Mouse (Mus musculus) retina, postnatal 1 day (tissue): Measurements from ENCODE around the gene Awat2.
A peak's percentile ranks its signal among the peaks of the same experiment; 100 is the strongest.
"Not testable (repeated sequence)": the region's sequence is repeated elsewhere in the genome, so short reads cannot be mapped to it uniquely, and the experiment has no call there.

ENCODE experiments used
- DNase-seq: peaks from one replicate; pipeline ENCODE4 v3.0.0-alpha.2; 2012

The Awat2 gene

DNA sequence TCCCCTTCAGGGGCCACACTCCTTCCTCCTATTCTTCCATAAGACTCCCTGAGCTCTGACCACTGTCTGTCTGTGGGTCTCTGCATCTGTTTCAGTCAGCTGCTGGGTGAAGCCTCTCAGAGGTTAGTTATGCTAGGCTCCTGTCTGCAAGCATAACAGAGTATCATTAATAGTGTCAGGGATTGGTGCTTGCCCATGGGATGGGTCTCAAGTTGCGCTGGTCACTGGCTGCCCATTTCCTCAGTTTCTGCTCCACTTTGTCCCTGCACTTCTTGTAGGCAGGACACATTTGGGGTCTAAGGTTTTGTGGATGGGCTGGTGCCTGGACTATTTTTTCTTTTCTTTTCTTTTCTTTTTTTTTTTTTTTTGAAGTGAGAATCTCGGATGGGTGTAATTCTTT lies at the start of gene Awat2:
Awat2 (minus strand) TSS at position 101 of the 400 bp plus-strand sequence.
- DNase-seq = not testable (repeated sequence)

DNA sequence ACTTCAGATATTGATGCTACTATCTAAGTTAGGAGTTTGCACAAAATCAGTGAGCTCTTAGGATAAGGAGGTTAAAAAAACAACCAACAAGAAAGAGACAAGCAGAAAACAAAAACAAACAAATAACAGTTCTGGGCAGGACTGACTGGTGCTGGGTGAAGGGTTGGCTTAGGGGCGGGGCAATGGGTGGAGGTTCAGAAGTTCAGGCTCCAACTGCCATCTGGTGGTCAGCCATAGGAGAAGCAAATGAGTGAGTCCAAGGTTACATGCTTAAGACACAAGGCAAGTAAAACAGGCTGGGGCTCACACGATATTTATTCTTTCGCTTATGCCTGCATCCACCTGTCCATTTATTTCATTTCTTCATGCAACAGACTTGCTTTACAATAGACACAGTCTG lies 37.8 kb upstream of the Awat2 start:
- peak; percentile 71 for DNase-seq

DNA sequence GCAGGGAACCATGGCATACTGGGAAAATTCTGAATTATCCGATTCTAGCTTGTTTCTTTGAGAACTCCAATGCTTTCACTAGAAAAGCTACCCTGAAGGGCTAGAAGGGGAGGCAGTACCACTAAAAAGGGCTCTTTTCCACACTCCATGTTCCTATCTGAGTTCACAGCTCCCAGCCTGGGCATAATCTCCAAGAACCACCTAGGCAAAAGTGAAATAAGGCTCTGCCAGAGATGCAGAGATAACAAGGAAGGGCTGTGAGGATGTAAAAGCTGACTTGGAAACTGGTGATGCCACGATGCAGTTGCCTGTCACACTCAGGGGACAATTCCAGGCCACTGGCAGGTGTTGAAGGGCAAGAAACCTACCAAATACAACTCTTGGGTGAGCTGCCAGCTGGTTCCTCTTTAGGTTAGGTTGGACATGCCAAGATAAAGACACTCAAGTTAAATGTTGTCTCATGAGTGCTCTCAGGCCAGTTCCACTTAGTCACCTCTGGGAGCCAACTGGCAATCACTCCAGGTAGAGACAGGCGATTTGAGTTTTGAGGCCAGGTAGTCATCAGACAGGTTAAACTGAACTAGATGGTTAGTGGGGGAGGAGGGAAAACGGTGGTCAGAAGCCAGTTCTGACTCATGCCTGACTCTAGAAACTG lies 33.2 kb upstream of the Awat2 start:
- no peak for DNase-seq

DNA sequence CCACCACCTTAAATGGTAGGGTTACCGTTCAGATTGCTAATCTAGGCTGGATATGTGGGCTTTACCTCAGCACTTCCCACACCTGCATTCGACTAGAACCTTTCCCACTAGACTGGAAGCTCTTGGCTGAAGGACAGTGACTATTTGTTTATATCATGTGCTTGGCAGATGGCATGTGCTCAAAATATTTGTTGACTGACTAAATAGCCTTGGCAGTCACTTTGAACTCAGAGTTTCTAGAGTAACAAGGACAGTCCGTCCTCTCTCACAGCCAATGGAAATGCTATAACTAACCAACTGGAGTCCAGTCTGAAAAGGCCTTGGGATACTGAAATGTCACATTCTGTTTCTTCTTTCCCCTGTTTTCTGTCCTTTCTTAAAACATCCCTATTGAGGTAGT lies 29.0 kb upstream of the Awat2 start:
- DNase-seq = no peak

DNA sequence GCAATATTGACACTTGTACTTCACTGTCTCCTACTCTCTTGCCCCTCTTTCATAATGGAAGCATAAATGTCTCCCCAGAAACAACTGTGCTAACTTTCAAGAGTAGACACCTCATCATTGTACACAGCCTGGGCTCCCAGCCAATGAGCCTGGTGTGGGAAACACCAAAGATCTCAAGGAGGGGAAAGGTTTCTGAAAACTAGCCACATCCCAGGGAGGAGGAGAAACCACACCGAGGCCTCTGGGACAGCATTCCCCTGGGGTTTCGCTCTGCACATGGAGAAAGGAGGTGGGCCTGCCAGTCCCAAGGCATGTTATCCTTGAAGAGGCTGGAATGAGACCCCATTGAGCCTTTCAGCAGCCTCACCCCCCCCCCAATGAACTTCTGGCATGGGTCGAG lies 27.6 kb upstream of the Awat2 start:
- DNase-seq = no peak

DNA sequence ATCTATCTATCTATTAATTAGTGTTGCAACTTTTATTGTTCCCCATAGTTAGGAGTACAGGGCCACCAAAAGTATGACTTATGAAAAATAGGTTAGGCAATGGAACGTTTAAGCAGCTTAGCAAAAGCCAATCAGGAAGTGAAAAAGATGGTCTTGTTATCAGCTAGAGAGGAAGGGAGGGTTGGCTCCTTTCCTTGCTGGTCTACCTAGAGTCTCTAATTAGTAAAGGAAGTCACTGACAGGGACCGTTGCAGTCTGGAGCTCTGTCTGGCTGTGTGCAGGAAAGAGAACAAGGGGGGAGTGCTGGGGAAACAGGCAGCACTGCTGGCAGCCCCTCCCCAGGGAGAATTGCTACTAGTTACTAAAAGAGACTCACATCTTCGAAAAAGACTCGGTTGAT lies 25.5 kb upstream of the Awat2 start:
- DNase-seq = no peak

DNA sequence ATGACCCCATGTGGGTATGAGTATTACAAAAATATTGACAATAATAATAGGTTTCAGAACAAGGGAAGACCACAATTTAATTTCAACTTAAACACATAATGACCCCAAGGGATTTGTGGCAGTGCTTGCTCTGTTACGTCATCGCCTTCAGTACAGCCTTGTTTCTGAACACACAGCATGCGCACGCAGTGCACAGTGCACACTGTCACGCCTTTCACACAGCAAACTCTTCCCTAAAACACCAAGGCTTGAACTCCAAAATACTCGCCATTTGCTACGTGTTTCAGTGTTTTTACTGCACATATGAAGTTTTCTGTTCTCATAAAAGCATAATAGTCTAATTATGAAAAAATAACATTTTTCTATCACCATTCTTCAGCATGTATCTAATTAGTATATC lies 1.0 kb upstream of the Awat2 start:
- DNase-seq = no peak

DNA sequence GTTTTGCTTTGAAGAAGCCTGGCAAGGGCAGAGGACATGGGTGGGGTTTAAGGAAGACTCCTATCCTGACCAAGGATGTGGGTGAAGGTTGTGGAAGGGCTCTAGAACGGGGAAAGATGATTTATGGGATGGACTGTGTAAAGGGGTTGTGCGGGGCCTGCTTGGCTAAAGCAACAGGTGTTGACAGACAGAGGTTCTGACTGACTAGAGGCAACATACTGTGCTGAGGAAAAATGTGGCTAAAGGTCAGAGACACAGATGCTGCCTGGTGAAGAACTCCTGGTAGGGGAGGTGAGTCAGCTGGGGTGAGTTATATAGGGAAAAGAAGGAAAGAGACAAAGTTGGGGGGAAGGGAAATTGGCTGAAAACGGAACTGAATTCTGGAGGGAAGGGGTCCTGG lies 10.2 kb downstream of the Awat2 start:
- DNase-seq = no peak

DNA sequence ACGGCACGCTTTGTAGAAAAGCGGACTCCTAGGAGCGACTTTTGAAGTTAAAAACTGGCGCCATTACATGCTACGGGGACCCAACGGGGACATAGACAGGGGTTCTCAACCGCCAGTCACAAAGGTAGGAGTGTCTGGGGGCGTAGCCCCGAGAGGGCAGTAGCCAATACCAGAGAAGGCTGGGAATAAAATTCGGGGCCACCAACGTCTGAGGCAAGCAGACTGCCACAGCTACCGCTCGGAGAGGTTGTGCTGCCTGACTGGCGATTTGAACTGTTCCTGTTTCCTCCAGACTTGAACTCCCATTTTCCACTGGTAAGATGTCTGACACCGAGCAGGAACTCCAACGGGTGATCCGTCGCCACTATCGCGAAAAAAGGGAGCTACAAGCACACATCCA lies 13.8 kb downstream of the Awat2 start, which contains the start of gene Otud6a:
Otud6a (plus strand) TSS at position 321 of the 400 bp plus-strand sequence.
- DNase-seq = no peak

DNA sequence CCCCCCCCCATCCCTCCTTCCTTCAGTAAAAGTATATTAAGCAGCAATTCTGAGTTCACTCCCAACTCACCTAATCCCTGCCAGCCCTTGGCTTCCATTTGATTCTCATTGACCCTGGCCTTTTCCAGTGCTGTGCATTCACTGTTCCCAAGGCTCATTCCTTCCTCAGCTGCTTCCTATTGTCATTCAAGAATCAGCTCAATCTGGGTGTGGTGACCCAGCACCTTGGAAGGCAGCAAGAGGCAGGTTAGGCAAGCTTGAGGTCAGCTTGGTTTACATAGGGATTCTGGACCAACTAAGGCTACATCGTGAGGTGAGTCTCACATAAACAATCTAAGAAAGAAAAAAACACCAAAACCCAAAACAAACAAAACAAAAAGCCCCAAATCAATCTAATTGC lies 33.3 kb downstream of the Awat2 start:
- no peak for DNase-seq

DNA sequence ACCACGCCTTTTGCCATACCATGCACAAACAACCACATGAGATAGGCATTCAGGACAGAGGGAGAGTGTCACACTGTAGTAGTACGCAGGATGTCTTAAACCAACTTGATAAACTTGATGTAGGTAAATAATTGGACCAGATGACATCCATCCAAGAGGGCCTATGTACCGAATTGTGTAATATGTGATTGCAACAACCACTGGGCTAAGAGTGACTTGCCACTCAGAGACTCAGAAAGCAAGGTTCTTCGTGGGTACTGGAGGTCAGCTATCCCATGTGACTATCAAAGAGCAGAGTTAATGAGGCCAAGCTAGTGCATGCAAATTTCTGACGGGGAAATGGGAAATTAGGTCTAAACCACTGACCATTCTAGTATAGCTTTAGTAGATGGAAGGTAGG lies 40.9 kb downstream of the Awat2 start:
- no peak for DNase-seq

DNA sequence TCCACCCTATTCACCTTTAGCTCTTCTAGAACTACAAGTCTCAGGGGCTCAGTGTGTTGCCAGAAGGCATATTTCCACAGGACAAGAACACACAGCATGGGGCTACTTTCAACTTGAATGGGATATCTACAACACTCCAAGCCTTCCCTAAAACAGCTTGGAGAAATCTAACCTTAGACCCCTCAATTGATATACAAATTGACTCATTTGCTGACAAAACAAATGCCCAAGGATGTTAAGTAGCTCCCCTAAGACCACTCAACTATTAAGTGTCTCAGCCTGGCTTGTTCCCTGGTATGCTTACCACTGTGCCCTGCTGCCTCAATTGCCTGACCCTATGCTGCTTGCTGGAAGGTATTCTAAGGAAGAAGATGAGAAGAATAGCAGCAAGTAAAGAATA lies 41.6 kb downstream of the Awat2 start:
- no peak for DNase-seq

DNA sequence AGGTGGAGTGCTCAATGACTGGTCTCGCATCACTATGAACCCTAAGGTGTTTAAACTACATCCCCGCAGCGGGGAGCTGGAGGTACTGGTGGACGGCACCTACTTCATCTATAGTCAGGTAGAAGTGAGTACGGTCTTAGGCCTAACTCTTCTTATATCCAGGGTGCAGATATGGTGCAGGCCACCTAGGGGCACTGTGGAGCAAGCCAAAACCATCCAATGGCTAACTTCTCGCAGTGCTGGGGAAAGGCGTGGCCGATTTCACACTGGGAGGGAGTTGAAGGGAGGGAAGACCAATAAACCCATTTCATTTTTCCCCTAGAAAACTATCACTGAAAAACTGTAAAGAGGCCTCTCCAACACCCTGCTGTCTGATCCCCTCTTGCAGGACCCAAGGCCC lies 47.5 kb downstream of the Awat2 start:
- peak; percentile 5 for DNase-seq

DNA sequence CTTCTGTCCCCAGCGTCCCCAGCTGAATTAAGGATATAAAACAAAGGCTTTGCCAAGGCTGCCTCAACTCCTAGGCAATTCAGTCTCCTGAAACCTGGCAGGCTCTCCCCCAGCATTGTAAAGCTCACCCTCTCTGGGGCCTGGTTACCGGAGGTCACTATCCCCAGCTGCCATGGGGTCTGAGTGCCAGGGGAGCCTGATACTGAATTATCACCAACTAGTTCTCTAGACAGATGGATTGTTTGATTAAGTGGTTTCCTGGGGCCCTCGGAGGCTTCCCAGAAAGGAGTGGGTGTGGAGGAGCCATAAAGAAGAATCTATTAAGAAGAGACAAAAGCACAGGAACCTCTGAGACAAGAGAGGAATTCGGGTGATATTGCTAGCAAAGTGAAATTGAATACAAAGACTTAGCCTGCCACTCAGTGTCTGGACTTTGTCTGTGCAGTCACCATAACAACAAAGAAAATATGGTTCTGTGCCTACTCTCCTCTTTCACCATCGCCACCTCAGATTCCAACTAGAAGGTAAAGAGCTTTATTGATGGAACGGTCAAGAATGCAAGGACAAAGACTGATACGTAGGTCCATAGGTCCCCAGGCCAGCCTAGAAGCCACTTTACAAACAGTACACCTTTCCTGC lies 48.2 kb downstream of the Awat2 start:
- DNase-seq = no peak

DNA sequence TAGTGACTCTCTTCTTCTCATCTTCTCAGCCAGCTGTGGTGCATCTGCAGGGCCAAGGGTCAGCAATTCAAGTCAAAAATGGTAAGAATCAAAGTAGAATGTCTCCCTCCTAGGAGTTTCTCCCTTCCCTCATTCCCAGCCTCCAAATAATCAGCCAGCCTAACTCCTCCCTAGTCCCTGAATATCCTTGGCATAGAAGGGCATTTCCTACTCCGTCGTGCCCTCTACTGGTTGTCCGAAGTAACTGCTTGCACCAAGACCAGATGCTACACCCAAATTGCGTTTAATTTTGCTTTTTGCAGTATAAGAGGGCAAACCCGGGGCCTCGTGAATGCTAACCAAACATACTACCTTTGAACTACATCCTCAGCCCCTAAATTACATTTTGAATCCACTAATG lies 50.2 kb downstream of the Awat2 start:
- peak; percentile 51 for DNase-seq

DNA sequence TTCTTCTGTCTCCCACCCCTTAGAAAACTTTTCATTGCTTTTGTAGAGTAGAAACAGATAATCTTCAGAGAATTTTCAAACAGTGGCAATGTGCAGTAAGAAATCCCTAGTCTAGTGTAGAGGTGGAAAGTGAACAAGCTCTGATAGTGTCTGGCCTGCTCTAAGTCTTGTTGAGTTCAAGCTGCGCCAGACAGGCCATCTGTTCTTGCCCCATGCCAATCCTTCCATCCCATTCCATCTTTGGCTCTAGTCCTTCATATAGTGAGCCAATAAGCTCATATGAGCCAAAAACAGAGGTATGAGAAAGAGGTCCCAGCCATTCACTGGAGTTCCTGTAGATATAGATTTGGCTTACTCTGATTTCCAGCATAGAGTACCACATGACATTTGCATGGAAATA lies 52.6 kb downstream of the Awat2 start:
- DNase-seq = no peak

DNA sequence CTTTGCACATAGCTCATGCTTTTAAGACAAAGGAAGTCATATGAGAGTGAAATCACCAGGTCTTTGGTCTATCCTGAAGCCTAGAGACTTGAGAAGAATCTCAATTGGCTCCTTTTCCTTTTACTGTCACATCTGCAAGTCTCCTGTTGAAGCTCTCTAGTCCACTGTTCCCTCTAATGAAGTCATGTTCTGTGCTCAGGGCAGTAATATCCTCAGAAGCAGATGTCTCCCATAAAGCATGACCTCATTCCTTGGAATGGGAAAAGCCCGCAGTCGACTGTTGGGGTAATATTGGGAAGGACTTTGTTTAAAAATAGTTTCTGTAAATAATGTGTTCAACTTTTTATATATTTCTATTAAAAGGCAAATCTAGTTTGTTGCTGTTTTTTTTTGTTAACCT lies 85.5 kb downstream of the Awat2 start:
- no peak for DNase-seq
